Mouse (Mus musculus) midbrain, embryonic 16.5 days (tissue): ENCODE measurements at regions not wholly inside any gene's neighbourhood (a gene's known extent, or its start where the extent isn't known, plus 50 kb on each side); places are given as distances from the start of the nearest gene placed in this dataset.

Source experiments
- ATAC-seq: fragments of 200-750 bp; cut with Nextera tagmentation; 2 replicates; pipeline ENCODE4 v1.8.0; 2017; ENCODE audit warnings: moderate TSS enrichment
- H3K27ac ChIP-seq: fragments of 300-500 bp; sonication (generic); 2 replicates; pipeline ENCODE4 v1.5.1; 2014; ENCODE audit warnings: mild to moderate bottlenecking, low read length, mixed read lengths
- H3K27me3 ChIP-seq: fragments of 300-500 bp; sonication (generic); 2 replicates; pipeline ENCODE4 v1.6.1; 2014; ENCODE audit warnings: low read depth, low read length, mixed read lengths; ENCODE audit not compliant: control insufficient read depth, insufficient read depth
- H3K36me3 ChIP-seq: fragments of 300-500 bp; sonication (generic); 2 replicates; pipeline ENCODE4 v1.6.1; 2014; ENCODE audit warnings: mild to moderate bottlenecking, low read length, moderate library complexity, mixed read lengths; ENCODE audit not compliant: control insufficient read depth, insufficient read depth
- H3K4me1 ChIP-seq: fragments of 300-500 bp; sonication (generic); 2 replicates; pipeline ENCODE4 v1.6.1; 2014; ENCODE audit warnings: mild to moderate bottlenecking, low read length, mixed read lengths; ENCODE audit not compliant: control insufficient read depth, insufficient read depth
- H3K4me2 ChIP-seq: fragments of 300-500 bp; sonication (generic); 2 replicates; pipeline ENCODE4 v1.6.1; 2014; ENCODE audit warnings: mild to moderate bottlenecking, low read length, mixed read lengths
- H3K4me3 ChIP-seq: fragments of 300-500 bp; sonication (generic); 2 replicates; pipeline ENCODE4 v1.5.1; 2014; ENCODE audit warnings: low read depth, mild to moderate bottlenecking, low read length, moderate library complexity, mixed read lengths
- H3K9ac ChIP-seq: fragments of 300-500 bp; sonication (generic); 2 replicates; pipeline ENCODE4 v1.6.1; 2014; ENCODE audit warnings: low read depth, low read length, mixed read lengths
- H3K9me3 ChIP-seq: fragments of 300-500 bp; sonication (generic); replicated peaks from 2 replicates; pipeline ENCODE4 v1.6.1; 2014; ENCODE audit warnings: mild to moderate bottlenecking, low read length, mixed read lengths; ENCODE audit not compliant: control insufficient read depth, poor library complexity, severe bottlenecking
- WGBS: fragments of 180-500 bp; shearing (Covaris S2); extraction: QIAGEN DNeasy Blood & Tissue Kit; methylation state at CpG from one replicate; pipeline ENCODE4 v1.1.7; 2014; 5-methylcytosine and 5-hydroxymethylcytosine counted together

GRCm38 (mm10) chr6:36581043-36581442, 193.2 kb downstream of the Chrm2 start:
- Histone ChIP-seq H3K9me3 (no peaks in the 10 kb centered on the region), H3K4me3 (no peak overlapping the region), H3K27me3 (no peaks in the 10 kb centered on the region), H3K36me3 (no peaks in the 10 kb centered on the region), H3K9ac (no peak overlapping the region), H3K4me2 (no peak overlapping the region), H3K27ac (no peak overlapping the region), H3K4me1 (no peaks in the 10 kb centered on the region)
- 91% methylated on average over 3 of the region's 3 CpGs for WGBS
- no peak for ATAC-seq
